Mouse (Mus musculus) spleen, embryonic (tissue): ENCODE results near the gene 9530003J23Rik.
"Not testable (repeated sequence)": the region's sequence is repeated elsewhere in the genome, so short reads cannot be mapped to it uniquely, and the experiment has no call there.

ENCODE experiments used
- CTCF ChIA-PET: fragments of 350-600 bp; sonication (Branson Sonifier 250); formaldehyde crosslinking; loops from one replicate; lab custom pipeline; 2022; lab: Charles Lee

The 9530003J23Rik gene

DNA sequence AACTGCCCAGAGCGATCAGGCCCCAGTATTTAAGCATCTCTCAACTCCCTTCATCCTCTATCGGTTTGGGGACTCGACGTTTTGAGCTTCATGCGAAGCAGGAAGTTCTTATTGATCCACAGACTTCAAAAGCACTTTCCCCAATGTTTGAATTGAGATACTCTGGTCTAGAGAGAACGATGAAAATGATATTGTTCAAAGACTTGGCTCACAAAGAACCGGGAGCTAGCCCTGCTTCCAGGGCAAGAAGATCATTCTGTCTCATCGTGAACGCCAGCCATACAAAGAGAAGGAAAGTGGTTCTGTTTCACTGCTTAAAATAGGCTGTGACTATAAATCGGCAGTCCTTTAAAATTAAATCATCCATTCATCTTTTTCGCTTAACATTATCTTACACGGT is at the start of gene 9530003J23Rik:
9530003J23Rik (minus strand) TSS at position 101 of the 400 bp plus-strand sequence.
- CTCF ChIA-PET: no interaction called here

GRCm38 (mm10) chr10:117287226-117287850 is 48.8 kb upstream of the 9530003J23Rik start:
- CTCF ChIA-PET: no interaction called here

DNA sequence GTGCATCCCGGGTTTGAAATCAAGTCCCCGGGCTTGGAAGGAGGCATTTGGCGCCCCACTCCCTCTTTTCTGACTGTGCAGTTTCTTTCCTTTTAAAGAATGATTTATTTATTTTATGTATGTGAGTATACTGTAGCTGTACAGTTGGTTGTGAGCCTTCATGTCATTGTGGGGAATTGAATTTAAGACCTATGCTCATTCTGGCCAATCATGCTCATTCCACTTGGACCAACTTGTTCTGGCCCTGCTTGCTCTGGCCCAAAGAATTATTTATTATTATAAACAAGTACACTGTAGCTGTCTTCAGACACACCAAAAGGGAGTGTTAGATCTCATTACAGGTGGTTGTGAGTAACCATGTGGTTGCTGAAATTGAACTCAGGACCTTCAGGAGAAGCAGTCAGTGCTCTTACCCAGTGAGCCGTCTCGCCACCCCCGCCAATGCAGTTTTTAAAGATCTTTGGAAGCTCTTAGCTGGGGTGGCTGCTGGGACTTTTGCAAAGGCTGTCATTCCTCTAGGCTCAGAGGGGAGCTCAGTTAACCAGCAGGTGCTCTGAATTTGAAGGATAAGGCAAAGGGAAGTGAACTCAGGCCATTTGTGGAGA is 48.0 kb upstream of the 9530003J23Rik start:
- CTCF ChIA-PET: interaction anchor here (0.6 kb wide), 1 partner anchor 83 kb away, joined by 13 read pairs; no protein-coding TSS in a partner anchor

DNA sequence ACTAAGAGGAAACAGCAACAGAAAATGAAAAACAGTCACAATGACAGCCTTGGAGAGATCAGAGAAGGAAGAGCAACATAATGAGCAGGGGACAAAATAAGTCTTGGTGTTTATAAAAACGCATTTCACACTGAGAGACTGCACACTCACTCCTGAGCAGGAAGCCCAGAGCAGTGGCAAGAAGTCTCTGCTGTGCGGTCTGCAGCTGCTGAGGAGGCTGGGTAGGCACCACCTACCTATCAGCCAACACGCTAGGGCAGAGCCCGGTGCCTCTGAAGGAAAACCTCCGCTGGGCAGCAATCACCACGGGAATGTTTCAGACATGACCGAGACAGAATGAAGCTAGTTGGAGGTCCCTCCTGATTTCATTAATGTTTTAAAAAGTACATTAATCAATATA is 47.1 kb upstream of the 9530003J23Rik start:
- CTCF ChIA-PET: not testable (repeated sequence)

GRCm38 (mm10) chr10:117284578-117285520 is 46.3 kb upstream of the 9530003J23Rik start:
- CTCF ChIA-PET: no interaction called here

DNA sequence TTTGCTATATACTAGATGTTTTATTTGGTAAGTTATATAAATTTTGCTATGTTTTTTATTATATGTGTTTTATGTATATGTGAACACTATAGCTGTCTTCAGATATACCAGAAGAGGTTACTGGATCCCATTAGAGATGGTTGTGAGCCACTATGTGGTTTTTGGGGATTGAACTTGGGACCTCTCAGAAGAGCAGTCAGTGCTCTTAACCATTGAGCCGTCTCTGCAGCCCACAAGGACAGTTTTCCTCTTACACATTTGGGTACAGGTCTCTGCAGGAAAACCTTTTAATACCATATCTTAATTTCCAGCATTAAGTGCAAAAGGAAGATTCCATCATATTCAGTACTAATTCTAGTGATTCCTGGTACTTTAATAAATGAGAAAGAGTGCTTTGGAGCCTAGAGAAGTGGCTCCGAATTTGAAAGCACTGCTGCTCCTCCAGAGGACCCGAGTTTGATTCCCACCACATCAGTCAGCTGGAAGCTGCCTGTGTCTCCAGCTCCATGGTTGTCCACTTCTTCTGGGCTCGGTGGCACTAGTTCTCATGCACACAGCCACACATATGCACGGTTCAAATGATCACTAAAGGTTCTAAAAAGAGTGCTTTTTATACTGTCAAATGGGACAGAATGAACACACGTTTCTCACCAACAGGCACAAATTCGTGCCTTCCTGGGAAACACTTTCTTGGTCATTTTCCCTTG is 45.5 kb upstream of the 9530003J23Rik start:
- CTCF ChIA-PET: no interaction called here

DNA sequence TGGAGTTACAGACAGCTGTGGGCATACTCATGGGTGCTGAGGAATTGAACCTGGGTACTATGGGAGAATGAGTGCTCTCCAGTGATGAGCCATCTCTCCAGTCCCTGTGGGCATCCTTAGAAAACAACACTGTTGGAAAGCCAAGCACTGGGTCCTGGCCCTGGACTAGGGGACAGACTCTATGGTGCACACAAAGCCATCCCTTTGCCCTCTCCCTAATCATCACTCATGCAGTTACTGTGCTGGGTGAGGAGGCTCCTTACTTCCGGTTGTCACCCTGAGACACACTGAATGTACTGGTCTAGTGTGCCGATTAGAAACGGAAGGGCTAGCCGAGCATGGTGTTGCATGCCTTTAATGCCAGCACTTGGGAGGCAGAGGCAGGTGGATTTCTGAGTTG is 44.7 kb upstream of the 9530003J23Rik start:
- CTCF ChIA-PET: not testable (repeated sequence)

- CTCF ChIA-PET: no interaction called here
These were observed 44.0 kb upstream of the 9530003J23Rik start for GRCm38 (mm10) chr10:117282551-117282950.

DNA sequence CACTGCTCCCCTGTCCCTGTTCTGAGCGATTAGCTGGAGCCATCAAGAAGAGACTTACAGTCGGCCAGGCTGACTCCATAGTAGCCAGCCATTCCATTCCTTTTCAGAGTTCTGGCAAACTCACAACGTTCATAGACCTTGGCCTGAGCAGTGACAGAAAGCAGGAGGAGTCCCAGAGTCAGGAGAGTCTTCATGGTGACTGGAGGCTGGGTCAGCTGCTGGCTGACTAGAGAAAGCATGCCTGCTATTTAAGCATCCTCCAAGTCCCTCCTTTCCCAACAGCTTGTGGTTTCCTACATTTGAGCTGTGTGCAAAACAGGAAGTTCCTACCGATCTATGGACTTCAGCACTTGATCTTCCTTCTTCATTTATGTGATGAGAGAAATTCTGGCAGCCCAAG is 43.5 kb upstream of the 9530003J23Rik start, which contains the start of gene Lyz2:
Lyz2 (minus strand) TSS at position 273 of the 400 bp plus-strand sequence.
- CTCF ChIA-PET: no interaction called here

DNA sequence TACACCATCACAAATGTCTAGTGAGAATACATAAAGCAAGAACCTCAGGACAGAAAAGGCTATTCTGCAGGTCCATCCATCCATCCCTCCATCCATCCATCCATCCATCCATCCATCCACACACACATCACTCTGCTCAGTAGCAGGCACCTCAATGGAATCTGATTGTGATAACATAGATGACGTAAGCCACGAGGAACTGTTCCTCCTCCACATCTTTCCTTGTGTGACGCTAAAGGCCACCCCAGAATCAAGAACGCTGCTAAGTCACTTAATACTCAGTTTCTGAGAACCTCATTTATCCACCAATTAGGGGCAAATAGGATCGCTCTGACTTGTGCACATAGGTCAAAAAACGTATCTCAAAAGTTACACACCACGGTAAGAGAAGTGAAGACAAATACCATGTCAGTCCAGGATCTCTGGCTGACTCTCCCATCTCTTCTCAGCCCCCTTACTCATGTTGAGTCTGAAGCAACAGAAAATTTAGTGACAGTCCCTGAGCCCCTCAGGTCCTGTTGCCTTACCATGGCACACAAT is 42.9 kb upstream of the 9530003J23Rik start:
- CTCF ChIA-PET: no interaction called here

DNA sequence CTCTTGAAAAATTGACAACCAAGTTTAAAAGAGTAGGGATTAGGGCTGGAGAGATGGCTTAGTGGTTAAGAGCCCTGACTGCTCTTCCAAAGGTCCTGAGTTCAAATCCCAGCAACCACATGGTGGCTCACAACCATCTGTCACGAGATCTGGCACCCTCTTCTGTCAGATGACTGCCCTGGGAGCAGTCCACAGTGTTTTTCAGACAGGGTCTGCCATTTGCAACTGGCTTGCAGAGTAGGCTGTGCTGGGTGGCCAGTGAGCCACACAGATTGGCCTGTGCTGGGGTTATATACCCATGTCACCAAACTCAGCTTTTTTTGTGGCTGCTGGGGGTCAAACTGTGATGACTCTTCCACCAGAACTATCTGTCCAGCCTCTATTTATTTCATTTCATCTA is 41.5 kb upstream of the 9530003J23Rik start:
- CTCF ChIA-PET: no interaction called here

- CTCF ChIA-PET: not testable (repeated sequence)
These were observed 40.0 kb upstream of the 9530003J23Rik start for GRCm38 (mm10) chr10:117278510-117278909.

- CTCF ChIA-PET: not testable (repeated sequence)
These were observed 39.3 kb upstream of the 9530003J23Rik start for GRCm38 (mm10) chr10:117277779-117278178.

- CTCF ChIA-PET: no interaction called here
These were observed 37.3 kb upstream of the 9530003J23Rik start for GRCm38 (mm10) chr10:117275681-117276369.

DNA sequence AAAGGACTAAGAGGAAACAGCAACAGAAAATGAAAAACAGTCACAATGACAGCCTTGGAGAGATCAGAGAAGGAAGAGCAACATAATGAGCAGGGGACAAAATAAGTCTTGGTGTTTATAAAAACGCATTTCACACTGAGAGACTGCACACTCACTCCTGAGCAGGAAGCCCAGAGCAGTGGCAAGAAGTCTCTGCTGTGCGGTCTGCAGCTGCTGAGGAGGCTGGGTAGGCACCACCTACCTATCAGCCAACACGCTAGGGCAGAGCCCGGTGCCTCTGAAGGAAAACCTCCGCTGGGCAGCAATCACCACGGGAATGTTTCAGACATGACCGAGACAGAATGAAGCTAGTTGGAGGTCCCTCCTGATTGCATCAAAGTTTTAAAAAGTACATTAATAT is 36.1 kb upstream of the 9530003J23Rik start:
- CTCF ChIA-PET: not testable (repeated sequence)

GRCm38 (mm10) chr10:117272023-117272422 is 33.5 kb upstream of the 9530003J23Rik start:
- CTCF ChIA-PET: no interaction called here

- CTCF ChIA-PET: no interaction called here
These were observed 21.4 kb upstream of the 9530003J23Rik start for GRCm38 (mm10) chr10:117259870-117260269.

GRCm38 (mm10) chr10:117235866-117236265 is 2.6 kb downstream of the 9530003J23Rik start:
- CTCF ChIA-PET: no interaction called here

- CTCF ChIA-PET: no interaction called here
These were observed 3.7 kb downstream of the 9530003J23Rik start for GRCm38 (mm10) chr10:117234825-117235224.

GRCm38 (mm10) chr10:117229826-117230225 is 8.7 kb downstream of the 9530003J23Rik start:
- CTCF ChIA-PET: interaction anchor here (0.6 kb wide), 1 partner anchor 263 kb away, joined by 5 read pairs; no protein-coding TSS in a partner anchor
